Mouse (Mus musculus) midbrain, embryonic 14.5 days (tissue): ENCODE data around the gene Gm20920. TPM values are rescaled to one million over a fixed set of nuclear protein-coding genes. Genes with fewer than 3 reads are reported as not detected.
"Not testable (repeated sequence)": the region's sequence is repeated elsewhere in the genome, so short reads cannot be mapped to it uniquely, and the experiment has no call there.

ENCODE experiments used
- ATAC-seq: fragments of 200-750 bp; cut with Nextera tagmentation; 2 replicates; pipeline ENCODE4 v1.8.0; 2017; ENCODE audit warnings: moderate number of reproducible peaks, moderate library complexity; ENCODE audit not compliant: low FRiP score, low TSS enrichment
- DNase-seq: peaks from one replicate; pipeline ENCODE4 v3.0.0-alpha.2; 2015
- H3K27ac ChIP-seq: fragments of 300-500 bp; sonication (generic); replicated peaks from 2 replicates; pipeline ENCODE4 v1.5.1; 2014; ENCODE audit warnings: mild to moderate bottlenecking, low read depth, low read length, moderate library complexity
- H3K27me3 ChIP-seq: fragments of 300-500 bp; sonication (generic); 2 replicates; pipeline ENCODE4 v1.6.1; 2014; ENCODE audit warnings: low read length, control low read depth, mixed read lengths; ENCODE audit not compliant: control insufficient read depth, insufficient read depth
- H3K36me3 ChIP-seq: fragments of 300-500 bp; sonication (generic); 2 replicates; pipeline ENCODE4 v1.6.1; 2014; ENCODE audit warnings: low read length, control low read depth; ENCODE audit not compliant: control insufficient read depth, insufficient read depth
- H3K4me1 ChIP-seq: fragments of 300-500 bp; sonication (generic); 2 replicates; pipeline ENCODE4 v1.6.1; 2014; ENCODE audit warnings: mild to moderate bottlenecking, antibody characterized with exemption, low read length, control low read depth; ENCODE audit not compliant: control insufficient read depth, insufficient read depth
- H3K4me2 ChIP-seq: fragments of 300-500 bp; sonication (generic); 2 replicates; pipeline ENCODE4 v1.6.1; 2014; ENCODE audit warnings: mild to moderate bottlenecking, low read length, moderate library complexity
- H3K4me3 ChIP-seq: fragments of 300-500 bp; sonication (generic); replicated peaks from 2 replicates; pipeline ENCODE4 v1.5.1; 2014; ENCODE audit warnings: low read depth, low read length
- H3K9ac ChIP-seq: fragments of 300-500 bp; sonication (generic); replicated peaks from 2 replicates; pipeline ENCODE4 v1.6.1; 2014; ENCODE audit warnings: mild to moderate bottlenecking, low read length, moderate library complexity
- H3K9me3 ChIP-seq: fragments of 300-500 bp; sonication (generic); 2 replicates; pipeline ENCODE4 v1.6.1; 2016; ENCODE audit warnings: low read length, control low read depth, mixed read lengths; ENCODE audit not compliant: control insufficient read depth
- WGBS: fragments of 180-500 bp; shearing (Covaris S2); extraction: QIAGEN DNeasy Blood & Tissue Kit; methylation state at CpG from one replicate; pipeline ENCODE4 v1.1.7; 2014; 5-methylcytosine and 5-hydroxymethylcytosine counted together
- polyA plus RNA-seq: library from polyadenylated mRNA; unstranded; fragments of >200 nt; fragmentation: Nextera tagmentation; extraction: Ambion mirVana; gene quantifications from 2 replicates; pipeline ENCODE4 v1.2.1, GENCODE M21; 2014

Gene Gm20920
- polyA plus RNA-seq = not detected in 2 replicates

GRCm38 (mm10) chrY:51851820-51852219 lies at the start of gene Gm20920:
TSS of gene Gm20920 (plus strand) at chrY:51852120.
- DNase-seq, H3K36me3 ChIP-seq, H3K4me1 ChIP-seq, H3K9ac ChIP-seq, ATAC-seq, H3K27me3 ChIP-seq, H3K27ac ChIP-seq, H3K4me3 ChIP-seq, H3K4me2 ChIP-seq, H3K9me3 ChIP-seq: not testable (repeated sequence)
- WGBS = no CpG with 5 or more reads among the region's 6 CpGs
